Mouse (Mus musculus): Measurements from ENCODE around the gene Ring1. TPM values are rescaled to one million over a fixed set of nuclear protein-coding genes. Genes with fewer than 3 reads are reported as not detected.
"Not testable (repeated sequence)": the region's sequence is repeated elsewhere in the genome, so short reads cannot be mapped to it uniquely, and the experiment has no call there.

The Ring1 gene
- polyA plus RNA-seq, 1 experiment from 2014 or later = 6.0 TPM

- peak within 1 kb of the TSS; percentile 83 for H3K27ac ChIP-seq (ENCODE audit: low read depth)
- no peaks in the 10 kb centered on the region for H3K27me3 ChIP-seq (ENCODE audit: insufficient read depth, low read length)
- H3K4me2 ChIP-seq (ENCODE audit: low read depth, low read length) = peak within 1 kb of the TSS; percentile 98
- TF ChIP-seq CTCF (IDR thresholded peaks at IDR 0.05; ENCODE audit: low read depth) = no peak
- no peak for TF ChIP-seq EP300 (IDR thresholded peaks at IDR 0.05; ENCODE audit: low read depth)
- H3K9me3 ChIP-seq (ENCODE audit: low read length) = no peaks in the 10 kb centered on the region
- WGBS (ENCODE audit: insufficient replicate concordance) = 2% methylated on average over 29 of the region's 30 CpGs
- H3K9ac ChIP-seq (replicated peaks) = peak within 1 kb of the TSS; percentile 86
- ATAC-seq (peak; percentile 94), DNase-seq (peak; percentile 92)
- peak within 1 kb of the TSS; percentile 88 for H3K4me3 ChIP-seq (ENCODE audit: low read depth, low read length)
- H3K4me1 ChIP-seq (ENCODE audit: insufficient read depth) = peaks cover 11% of the 10 kb centered on the region
- peaks cover 6% of the 10 kb centered on the region for H3K36me3 ChIP-seq (replicated peaks; ENCODE audit: insufficient read depth, low read length)
Measured at GRCm38 (mm10) chr17:34000150-34000537, 24.3 kb downstream of the Ring1 start, which contains the start of gene H2-K1. Gene H2-K1 (minus strand): TSS chr17:34000347.

- no peaks in the 10 kb centered on the region for H3K9me3 ChIP-seq (ENCODE audit: low read length)
- peak overlapping the region; percentile 86 for H3K9ac ChIP-seq (replicated peaks)
- H3K4me3 ChIP-seq (ENCODE audit: low read depth, low read length) = peak overlapping the region; percentile 88
- WGBS (ENCODE audit: insufficient replicate concordance) = 2% methylated on average over 83 of the region's 87 CpGs
- ATAC-seq (peak; percentile 54), DNase-seq (peak; percentile 62)
- peaks cover 11% of the 10 kb centered on the region for H3K4me1 ChIP-seq (ENCODE audit: insufficient read depth)
- peaks cover 6% of the 10 kb centered on the region for H3K36me3 ChIP-seq (replicated peaks; ENCODE audit: insufficient read depth, low read length)
- peak overlapping the region; percentile 98 for H3K4me2 ChIP-seq (ENCODE audit: low read depth, low read length)
- H3K27ac ChIP-seq (ENCODE audit: low read depth) = peak overlapping the region; percentile 83
- no peaks in the 10 kb centered on the region for H3K27me3 ChIP-seq (ENCODE audit: insufficient read depth, low read length)
- TF ChIP-seq CTCF (IDR thresholded peaks at IDR 0.05; ENCODE audit: low read depth) (no peak), EP300 (IDR thresholded peaks at IDR 0.05; ENCODE audit: low read depth) (no peak)
Measured at GRCm38 (mm10) chr17:33999341-34000149, 24.9 kb downstream of the Ring1 start.

GRCm38 (mm10) chr17:33998697-33999096 lies 25.8 kb downstream of the Ring1 start:
- H3K9ac ChIP-seq (replicated peaks); H3K36me3 ChIP-seq (replicated peaks; ENCODE audit: insufficient read depth, low read length); H3K27ac ChIP-seq (ENCODE audit: low read depth); ATAC-seq; H3K27me3 ChIP-seq (ENCODE audit: insufficient read depth, low read length); DNase-seq; H3K4me3 ChIP-seq (ENCODE audit: low read depth, low read length); H3K9me3 ChIP-seq (ENCODE audit: low read length): not testable (repeated sequence)
- H3K4me2 ChIP-seq (ENCODE audit: low read depth, low read length) = peak overlapping the region; percentile 98; the same call in 1 of the 2 replicates
- peaks cover 11% of the 10 kb centered on the region for H3K4me1 ChIP-seq (ENCODE audit: insufficient read depth)
- WGBS (ENCODE audit: insufficient replicate concordance) = 43% methylated on average over 5 of the region's 5 CpGs

GRCm38 (mm10) chr17:33997025-33997424 lies 27.5 kb downstream of the Ring1 start:
- not testable (repeated sequence) for DNase-seq; ATAC-seq; H3K4me2 ChIP-seq (ENCODE audit: low read depth, low read length); H3K4me3 ChIP-seq (ENCODE audit: low read depth, low read length); H3K9ac ChIP-seq (replicated peaks); H3K36me3 ChIP-seq (replicated peaks; ENCODE audit: insufficient read depth, low read length); H3K27ac ChIP-seq (ENCODE audit: low read depth); H3K9me3 ChIP-seq (ENCODE audit: low read length); H3K27me3 ChIP-seq (ENCODE audit: insufficient read depth, low read length)
- WGBS (ENCODE audit: insufficient replicate concordance) = 82% methylated on average over 2 of the region's 2 CpGs
- H3K4me1 ChIP-seq (ENCODE audit: insufficient read depth) = peaks cover 11% of the 10 kb centered on the region

GRCm38 (mm10) chr17:33995651-33996050 lies 28.8 kb downstream of the Ring1 start:
- no peak for TF ChIP-seq EP300 (IDR thresholded peaks at IDR 0.05; ENCODE audit: low read depth)
- peaks cover 6% of the 10 kb centered on the region for H3K36me3 ChIP-seq (replicated peaks; ENCODE audit: insufficient read depth, low read length)
- H3K4me1 ChIP-seq (ENCODE audit: insufficient read depth) = peaks cover 10% of the 10 kb centered on the region
- ATAC-seq (no peak), DNase-seq (no peak)
- no peak overlapping the region for H3K4me3 ChIP-seq (ENCODE audit: low read depth, low read length)
- no peaks in the 10 kb centered on the region for H3K27me3 ChIP-seq (ENCODE audit: insufficient read depth, low read length)
- 58% methylated on average over 3 of the region's 3 CpGs for WGBS (ENCODE audit: insufficient replicate concordance)
- H3K27ac ChIP-seq (ENCODE audit: low read depth) = no peak overlapping the region
- no peak overlapping the region for H3K9ac ChIP-seq (replicated peaks)
- H3K9me3 ChIP-seq (ENCODE audit: low read length) = 0 out of 2 replicates have a peak, but pooled peaks cover 2% of the 10 kb centered on the region
- H3K4me2 ChIP-seq (ENCODE audit: low read depth, low read length) = no peak overlapping the region

GRCm38 (mm10) chr17:33994959-33995358 lies 29.5 kb downstream of the Ring1 start:
- peaks cover 5% of the 10 kb centered on the region; the same call in 1 of the 2 replicates for H3K4me1 ChIP-seq (ENCODE audit: insufficient read depth)
- ATAC-seq (no peak), DNase-seq (no peak)
- 84% methylated on average over 8 of the region's 8 CpGs for WGBS (ENCODE audit: insufficient replicate concordance)
- no peak overlapping the region for H3K4me3 ChIP-seq (ENCODE audit: low read depth, low read length)
- no peak overlapping the region for H3K4me2 ChIP-seq (ENCODE audit: low read depth, low read length)
- H3K27me3 ChIP-seq (ENCODE audit: insufficient read depth, low read length) = no peaks in the 10 kb centered on the region
- 0 out of 2 replicates have a peak, but pooled peaks cover 2% of the 10 kb centered on the region for H3K9me3 ChIP-seq (ENCODE audit: low read length)
- no peak overlapping the region for H3K27ac ChIP-seq (ENCODE audit: low read depth)
- peaks cover 6% of the 10 kb centered on the region for H3K36me3 ChIP-seq (replicated peaks; ENCODE audit: insufficient read depth, low read length)
- TF ChIP-seq EP300 (IDR thresholded peaks at IDR 0.05; ENCODE audit: low read depth) (no peak), CTCF (IDR thresholded peaks at IDR 0.05; ENCODE audit: low read depth) (no peak)
- no peak overlapping the region for H3K9ac ChIP-seq (replicated peaks)
